Mouse (Mus musculus): ENCODE measurements around the gene Scd4.

The Scd4 gene

DNA sequence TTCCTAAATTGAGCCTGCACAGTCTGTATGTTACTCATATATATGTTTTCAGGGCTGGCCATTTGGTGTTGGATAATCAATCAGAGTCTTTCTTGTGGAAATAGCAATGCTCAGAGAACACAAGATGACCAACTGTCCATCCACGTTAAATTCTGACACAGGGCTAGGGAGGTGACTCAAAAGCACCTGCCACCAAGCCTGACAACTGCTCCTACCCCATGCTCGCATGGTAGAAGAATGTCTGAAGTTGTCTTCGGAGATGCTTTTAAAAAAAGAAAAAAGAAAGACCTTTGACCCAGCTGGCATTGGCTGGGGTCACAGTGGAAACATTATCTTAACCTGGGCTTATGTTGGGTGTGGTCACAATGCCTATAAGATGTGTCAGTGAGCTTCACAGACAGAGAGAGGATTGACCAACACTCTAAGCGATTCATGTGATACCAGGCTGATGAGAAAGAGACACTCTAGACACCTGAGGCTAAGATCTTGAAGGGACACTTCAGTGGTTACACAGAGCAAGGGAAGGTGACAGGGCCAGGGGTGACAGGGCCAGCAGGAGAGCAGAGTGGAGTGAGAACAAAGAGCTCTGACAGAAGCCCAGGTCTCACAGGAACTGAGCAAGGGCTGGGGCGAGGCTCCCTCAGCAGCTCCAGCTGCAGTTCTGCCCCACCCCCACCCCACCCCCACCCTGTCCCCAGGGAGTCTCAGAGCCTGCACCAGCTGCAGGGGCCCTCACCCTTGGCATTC, 44.9 kb downstream of the Scd4 start:
- no peak for DNase-seq (ENCODE audit: low read depth, low spot score)

DNA sequence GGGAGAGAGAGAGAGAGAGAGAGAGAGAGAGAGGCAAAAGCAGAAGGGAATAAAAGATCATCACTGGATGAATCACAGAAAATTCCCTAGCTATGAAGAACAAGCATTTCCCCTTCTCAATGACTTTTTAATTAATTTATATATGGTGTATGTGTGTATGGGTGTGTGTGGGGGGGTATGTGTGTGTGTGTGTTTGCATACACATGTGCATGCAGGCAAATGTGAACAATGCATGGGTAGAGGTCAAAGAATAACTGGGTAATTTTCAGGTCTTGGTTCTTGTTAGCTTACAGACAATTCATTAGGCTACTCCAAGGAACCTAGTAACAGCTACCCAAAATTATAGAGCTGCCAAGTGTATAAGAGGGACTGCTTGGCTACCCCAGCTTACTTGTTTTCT, 46.2 kb downstream of the Scd4 start:
- no peak for DNase-seq (ENCODE audit: low read depth, low spot score)

DNA sequence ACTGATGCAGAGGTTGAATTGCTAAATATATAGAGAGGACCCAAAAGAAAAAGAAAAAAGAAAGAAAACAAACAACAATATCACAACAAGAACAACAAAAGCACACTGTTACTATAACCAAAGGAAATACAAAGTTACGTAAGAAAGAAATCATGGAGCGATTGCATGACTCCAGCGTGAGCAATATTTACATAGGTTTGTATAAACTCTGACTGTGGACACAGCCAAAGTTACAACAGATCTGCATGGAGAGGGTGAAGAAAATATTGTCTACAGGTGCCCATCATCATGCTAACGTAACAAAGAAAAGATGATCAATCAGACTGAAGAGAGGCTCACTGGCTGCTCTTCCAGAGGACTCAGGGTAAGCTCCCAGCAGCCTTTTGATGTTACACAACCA, 47.2 kb downstream of the Scd4 start:
- DNase-seq (ENCODE audit: low read depth, low spot score): no peak

DNA sequence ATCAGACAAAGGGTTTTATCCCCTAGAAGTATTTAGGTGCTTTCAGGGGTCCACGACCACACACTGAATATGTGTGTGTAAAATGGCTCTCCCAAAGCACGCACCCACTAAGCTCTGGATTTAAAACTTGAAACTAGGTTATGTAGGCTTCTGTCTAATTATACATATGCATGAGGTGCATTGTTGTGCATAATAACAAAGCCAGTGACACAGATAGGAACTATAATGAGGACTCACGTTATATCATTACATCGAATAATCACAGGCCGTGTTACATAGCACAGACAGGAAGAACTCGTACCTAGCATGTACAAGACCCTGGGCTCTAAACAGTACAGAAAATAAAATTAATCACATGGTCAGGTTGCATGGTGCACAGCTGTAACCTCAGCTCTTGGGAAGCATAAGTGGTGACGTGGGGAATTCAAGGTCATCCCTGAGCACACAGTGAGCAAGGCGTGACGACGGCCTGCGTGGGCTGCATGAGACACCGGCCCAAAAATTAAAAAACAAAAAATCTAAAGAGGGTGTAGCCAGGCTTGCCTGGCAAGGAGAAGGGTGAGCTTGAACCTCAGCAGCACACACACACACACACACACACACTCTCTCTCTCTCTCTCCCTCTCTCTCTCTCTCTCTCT, 49.9 kb downstream of the Scd4 start:
- DNase-seq (ENCODE audit: low read depth, low spot score): no peak

DNA sequence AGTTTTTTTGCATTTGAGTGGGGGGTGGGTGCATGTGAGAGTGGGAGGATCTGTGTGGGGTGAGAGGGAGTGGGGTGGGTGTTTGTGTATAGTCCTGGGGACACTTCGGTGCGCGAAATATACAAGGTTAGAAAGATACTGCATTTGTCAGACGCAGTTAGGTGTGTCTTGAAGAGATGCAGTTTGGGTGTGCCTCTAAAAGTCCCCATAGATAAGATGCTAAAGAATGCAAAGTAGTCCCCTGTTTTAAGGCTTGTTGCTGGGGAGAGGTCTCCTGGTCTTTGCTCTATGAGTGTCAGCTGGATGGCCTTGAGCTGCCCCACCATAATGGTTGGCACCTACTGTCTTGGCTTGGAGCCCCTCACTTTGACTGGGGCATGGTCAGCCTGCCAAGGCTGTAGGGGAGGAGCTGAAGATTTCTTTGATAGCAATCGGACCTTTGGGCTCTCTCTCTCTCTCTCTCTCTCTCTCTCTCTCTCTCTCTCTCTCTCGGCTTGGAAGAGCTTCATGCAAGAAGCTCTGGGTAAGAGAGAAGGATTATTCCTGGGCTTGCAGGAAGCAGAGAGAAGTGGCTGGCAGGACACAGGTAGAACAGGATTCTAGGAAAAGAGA, 53.1 kb downstream of the Scd4 start:
- no peak for DNase-seq (ENCODE audit: low read depth, low spot score)

GRCm38 (mm10) chr19:44387089-44387671, 54.3 kb downstream of the Scd4 start:
- no peak for DNase-seq (ENCODE audit: low read depth, low spot score)

- DNase-seq (ENCODE audit: low read depth, low spot score): no peak
Observed at GRCm38 (mm10) chr19:44387746-44388474, 55.0 kb downstream of the Scd4 start.

DNA sequence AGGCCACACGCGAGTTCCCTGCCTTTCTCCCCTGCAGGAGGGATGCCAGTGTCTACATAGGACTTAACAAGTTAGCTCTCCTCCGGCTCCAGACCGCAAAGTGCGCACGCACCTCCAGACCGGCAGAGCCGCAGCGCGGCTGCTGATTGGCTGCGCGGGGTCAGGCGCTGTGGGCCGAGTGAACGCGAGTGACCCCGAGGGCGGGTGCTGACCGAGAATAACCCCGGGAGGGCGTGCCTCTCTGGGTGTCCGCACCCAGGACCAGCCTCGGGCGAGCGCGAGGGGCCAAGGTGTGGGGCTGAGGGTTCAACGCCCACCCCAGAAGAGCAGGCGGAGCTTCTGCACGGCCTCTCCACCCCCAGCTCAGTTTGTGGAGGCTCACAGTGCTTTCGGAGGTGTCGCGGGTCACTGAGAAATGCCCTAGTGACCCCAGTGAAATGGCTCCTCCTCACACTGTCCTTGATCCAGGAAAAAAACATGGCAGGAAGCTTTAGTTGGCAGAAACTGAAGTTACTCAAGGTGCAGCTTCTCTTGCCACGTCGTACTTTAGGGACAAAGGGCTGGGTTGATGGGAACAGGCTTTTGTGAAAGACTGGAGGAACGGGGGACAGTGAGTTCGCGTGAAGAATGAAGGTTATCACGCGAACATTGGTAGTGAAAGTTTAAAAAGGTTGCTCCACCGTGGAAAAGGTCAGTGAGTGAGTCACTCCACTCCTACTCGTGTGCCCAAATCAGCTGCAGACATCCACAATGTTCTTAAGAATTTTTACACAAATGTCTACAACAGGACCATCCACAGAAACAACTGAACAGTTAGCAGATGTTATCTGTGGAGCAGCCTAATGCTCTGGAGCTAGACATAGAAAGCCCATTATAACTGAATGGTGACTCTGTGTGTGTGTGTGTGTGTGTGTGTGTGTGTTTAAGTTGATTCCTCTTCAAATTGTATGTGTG, 55.9 kb downstream of the Scd4 start:
- peak; percentile 93 for DNase-seq (ENCODE audit: low read depth, low spot score)

DNA sequence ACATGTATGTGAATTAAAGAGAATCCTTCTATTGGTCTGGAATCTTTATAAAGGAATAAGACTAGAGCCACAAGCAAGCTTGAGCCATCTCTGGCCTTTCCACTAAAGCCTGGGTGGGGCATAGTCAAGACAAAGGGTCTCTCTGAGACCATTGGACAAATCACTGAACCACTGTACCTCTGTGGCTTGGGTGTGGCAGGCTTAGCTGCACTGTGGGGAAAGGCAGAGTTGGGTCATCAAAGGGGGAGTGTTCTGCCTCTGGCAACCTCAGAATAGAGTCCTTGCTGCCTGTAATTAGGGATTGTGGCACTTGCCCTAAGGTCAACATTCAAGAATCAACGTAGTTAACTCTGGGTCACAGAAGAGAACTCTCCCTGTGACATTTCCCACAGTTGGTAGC, 56.6 kb downstream of the Scd4 start:
- DNase-seq (ENCODE audit: low read depth, low spot score): peak; percentile 61

GRCm38 (mm10) chr19:44391856-44392255, 59.0 kb downstream of the Scd4 start:
- no peak for DNase-seq (ENCODE audit: low read depth, low spot score)

GRCm38 (mm10) chr19:44392339-44393009, 59.6 kb downstream of the Scd4 start:
- no peak for DNase-seq (ENCODE audit: low read depth, low spot score)

- no peak for DNase-seq (ENCODE audit: low read depth, low spot score)
Observed at GRCm38 (mm10) chr19:44393962-44394422, 61.1 kb downstream of the Scd4 start.

GRCm38 (mm10) chr19:44394972-44395371, 62.1 kb downstream of the Scd4 start:
- no peak for DNase-seq (ENCODE audit: low read depth, low spot score)
